Mouse (Mus musculus): ENCODE measurements around the gene Tns3. TPM values are rescaled to one million over a fixed set of nuclear protein-coding genes. Genes with fewer than 3 reads are reported as not detected.

Gene Tns3
- polyA plus RNA-seq, 1 experiment from 2014 or later, result 10.1 TPM

DNA sequence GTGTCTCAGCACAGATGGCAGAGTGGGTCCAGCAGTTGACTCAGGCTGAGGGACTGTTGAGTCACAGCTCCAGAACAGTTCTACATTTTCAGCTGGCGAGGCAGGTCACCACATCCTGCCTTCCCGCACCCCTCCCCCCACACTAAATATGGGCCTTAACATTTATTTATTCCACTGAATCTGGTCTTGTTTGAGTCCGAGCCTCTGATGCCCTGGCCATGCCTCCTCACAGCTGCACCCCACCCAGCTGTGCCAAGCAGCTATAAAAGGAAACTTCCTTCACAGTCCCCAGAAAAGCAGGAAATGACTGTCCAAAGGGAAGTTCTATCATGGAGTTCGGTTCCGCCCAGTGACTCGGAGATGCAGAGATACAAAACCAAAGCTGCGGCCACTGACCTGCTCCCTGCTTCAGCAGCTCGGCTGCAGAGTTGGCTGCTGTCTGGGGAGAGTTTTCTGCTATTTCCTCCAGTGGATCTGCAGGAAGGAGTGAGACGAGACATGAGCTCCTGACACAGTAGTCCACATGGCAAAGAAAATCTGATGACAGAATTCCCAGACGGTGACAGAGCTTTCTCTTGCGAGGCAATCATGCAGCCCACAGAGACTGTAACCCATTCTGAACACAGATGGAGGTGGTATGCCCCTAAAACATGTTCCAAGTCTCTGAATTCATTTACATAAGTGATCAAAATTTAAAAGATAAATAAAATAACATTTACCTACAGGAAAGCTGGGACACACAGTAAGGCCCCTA is 220.6 kb downstream of the Tns3 start:
- H3K9ac ChIP-seq (ENCODE audit: low read length), result no peak overlapping the region
- no peak overlapping the region for H3K4me2 ChIP-seq (ENCODE audit: low read depth)
- 89% methylated on average over 11 of the region's 11 CpGs for WGBS
- H3K4me3 ChIP-seq (ENCODE audit: low read depth, low read length), result no peak overlapping the region
- H3K4me1 ChIP-seq (ENCODE audit: control insufficient read depth, insufficient read depth, low read length), result no peaks in the 10 kb centered on the region
- no peaks in the 10 kb centered on the region for H3K36me3 ChIP-seq (ENCODE audit: control insufficient read depth, insufficient read depth, low read length)
- no peak for ATAC-seq (ENCODE audit: insufficient read depth, low FRiP score, low TSS enrichment)
- peak; percentile 8 for DNase-seq (ENCODE audit: low spot score)
- no peaks in the 10 kb centered on the region for H3K27me3 ChIP-seq (ENCODE audit: control insufficient read depth, insufficient read depth, low read length)
- no peak overlapping the region for H3K27ac ChIP-seq (ENCODE audit: low read depth, low read length)
- no peaks in the 10 kb centered on the region for H3K9me3 ChIP-seq (ENCODE audit: control insufficient read depth, low read length)

DNA sequence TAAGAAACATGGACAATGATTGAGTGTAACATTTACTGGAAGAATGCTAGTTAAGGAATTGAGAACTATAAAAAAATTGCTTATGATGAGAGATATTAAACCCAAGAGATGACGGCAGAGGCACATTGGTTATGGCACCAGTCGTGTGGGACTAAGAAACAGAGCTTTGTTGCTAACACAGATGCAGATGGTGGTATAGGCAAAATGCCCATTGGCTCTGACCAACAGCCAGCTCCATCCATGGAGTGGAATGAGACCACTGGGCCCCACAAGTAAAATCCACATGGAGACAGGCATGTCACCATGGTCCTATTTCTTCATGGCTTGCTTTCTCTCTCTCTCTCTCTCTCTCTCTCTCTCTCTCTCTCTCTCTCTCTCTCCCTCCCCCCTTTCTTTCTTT is 223.6 kb downstream of the Tns3 start:
- Histone ChIP-seq H3K9ac (ENCODE audit: low read length) (no peak overlapping the region), H3K4me2 (ENCODE audit: low read depth) (no peak overlapping the region), H3K9me3 (ENCODE audit: control insufficient read depth, low read length) (no peaks in the 10 kb centered on the region), H3K4me3 (ENCODE audit: low read depth, low read length) (no peak overlapping the region), H3K4me1 (ENCODE audit: control insufficient read depth, insufficient read depth, low read length) (no peaks in the 10 kb centered on the region), H3K36me3 (ENCODE audit: control insufficient read depth, insufficient read depth, low read length) (no peaks in the 10 kb centered on the region), H3K27ac (ENCODE audit: low read depth, low read length) (no peak overlapping the region), H3K27me3 (ENCODE audit: control insufficient read depth, insufficient read depth, low read length) (no peaks in the 10 kb centered on the region)
- no peak for ATAC-seq (ENCODE audit: insufficient read depth, low FRiP score, low TSS enrichment)
- no peak for DNase-seq (ENCODE audit: low spot score)
- 94% methylated on average over 2 of the region's 2 CpGs for WGBS

DNA sequence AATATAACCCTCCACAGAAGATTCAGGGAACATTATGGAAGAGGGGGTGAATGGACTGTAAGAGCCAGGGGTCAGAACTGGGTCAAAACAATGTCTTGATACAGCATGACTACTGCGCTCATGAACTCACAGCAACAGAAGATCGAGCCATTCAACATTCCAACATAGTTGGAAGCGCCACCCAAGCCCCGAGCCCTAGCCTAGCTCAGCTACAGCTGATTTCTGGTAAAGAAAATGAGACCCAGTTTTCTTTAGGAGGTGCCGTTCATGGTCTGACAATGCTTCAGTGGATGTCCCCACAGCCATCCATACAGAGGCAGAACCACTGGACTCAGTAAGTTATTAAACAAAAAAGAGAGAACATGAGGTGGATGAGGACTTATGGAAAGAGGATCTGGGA is 224.1 kb downstream of the Tns3 start:
- H3K9ac ChIP-seq (ENCODE audit: low read length), result no peak overlapping the region
- no peaks in the 10 kb centered on the region for H3K9me3 ChIP-seq (ENCODE audit: control insufficient read depth, low read length)
- no peak overlapping the region for H3K27ac ChIP-seq (ENCODE audit: low read depth, low read length)
- H3K4me1 ChIP-seq (ENCODE audit: control insufficient read depth, insufficient read depth, low read length), result no peaks in the 10 kb centered on the region
- no peaks in the 10 kb centered on the region for H3K36me3 ChIP-seq (ENCODE audit: control insufficient read depth, insufficient read depth, low read length)
- H3K27me3 ChIP-seq (ENCODE audit: control insufficient read depth, insufficient read depth, low read length), result no peaks in the 10 kb centered on the region
- 93% methylated on average over 5 of the region's 5 CpGs for WGBS
- no peak overlapping the region for H3K4me3 ChIP-seq (ENCODE audit: low read depth, low read length)
- no peak for DNase-seq (ENCODE audit: low spot score)
- H3K4me2 ChIP-seq (ENCODE audit: low read depth), result no peak overlapping the region
- ATAC-seq (ENCODE audit: insufficient read depth, low FRiP score, low TSS enrichment), result no peak

DNA sequence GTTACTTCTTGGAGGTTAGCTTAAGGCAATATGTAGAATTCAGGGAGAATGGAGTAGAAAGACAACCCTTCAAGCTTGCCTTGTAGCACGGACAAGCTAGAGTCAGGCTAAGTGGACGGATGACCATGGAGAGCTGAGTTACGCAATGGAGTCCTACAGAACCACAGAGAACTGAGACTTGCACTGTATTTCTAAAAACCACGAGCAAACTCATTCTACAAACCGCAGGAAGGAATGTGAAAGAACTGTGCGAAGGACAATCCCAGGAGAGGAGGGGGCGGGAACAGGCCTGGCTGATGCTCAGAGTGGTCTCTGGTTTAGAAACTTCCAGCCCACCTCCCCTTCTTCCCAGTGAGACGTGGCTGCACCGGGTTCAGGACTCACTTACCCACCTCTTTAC is 225.3 kb downstream of the Tns3 start:
- ATAC-seq (ENCODE audit: insufficient read depth, low FRiP score, low TSS enrichment), result no peak
- DNase-seq (ENCODE audit: low spot score), result no peak
- Histone ChIP-seq H3K9ac (ENCODE audit: low read length) (no peak overlapping the region), H3K27ac (ENCODE audit: low read depth, low read length) (no peak overlapping the region), H3K36me3 (ENCODE audit: control insufficient read depth, insufficient read depth, low read length) (no peaks in the 10 kb centered on the region), H3K4me3 (ENCODE audit: low read depth, low read length) (no peak overlapping the region), H3K27me3 (ENCODE audit: control insufficient read depth, insufficient read depth, low read length) (no peaks in the 10 kb centered on the region), H3K4me2 (ENCODE audit: low read depth) (no peak overlapping the region), H3K4me1 (ENCODE audit: control insufficient read depth, insufficient read depth, low read length) (no peaks in the 10 kb centered on the region), H3K9me3 (ENCODE audit: control insufficient read depth, low read length) (no peaks in the 10 kb centered on the region)
- 92% methylated on average over 9 of the region's 9 CpGs for WGBS

DNA sequence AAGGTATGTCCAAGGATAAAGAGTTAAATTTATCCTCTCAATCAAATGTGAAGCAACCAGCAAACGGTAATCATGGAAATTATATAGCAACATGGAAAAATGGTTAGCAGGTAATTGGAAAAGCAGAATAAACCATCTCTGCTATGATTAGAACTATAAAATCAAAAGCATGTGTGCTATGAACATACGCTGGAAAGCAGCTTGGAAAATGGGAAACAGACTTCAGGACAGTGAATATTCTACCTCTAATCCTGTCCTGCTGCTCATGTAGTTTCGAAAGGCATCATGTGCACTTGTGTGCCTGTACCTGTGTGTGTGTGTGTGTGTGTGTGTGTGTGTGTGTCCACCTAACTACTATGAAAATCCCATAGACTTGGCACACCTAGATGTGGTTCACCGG is 226.1 kb downstream of the Tns3 start:
- Histone ChIP-seq H3K4me3 (ENCODE audit: low read depth, low read length) (no peak overlapping the region), H3K36me3 (ENCODE audit: control insufficient read depth, insufficient read depth, low read length) (no peaks in the 10 kb centered on the region), H3K27me3 (ENCODE audit: control insufficient read depth, insufficient read depth, low read length) (no peaks in the 10 kb centered on the region), H3K4me2 (ENCODE audit: low read depth) (no peak overlapping the region), H3K27ac (ENCODE audit: low read depth, low read length) (no peak overlapping the region), H3K4me1 (ENCODE audit: control insufficient read depth, insufficient read depth, low read length) (no peaks in the 10 kb centered on the region), H3K9me3 (ENCODE audit: control insufficient read depth, low read length) (no peaks in the 10 kb centered on the region), H3K9ac (ENCODE audit: low read length) (no peak overlapping the region)
- no peak for ATAC-seq (ENCODE audit: insufficient read depth, low FRiP score, low TSS enrichment)
- 95% methylated on average over 4 of the region's 4 CpGs for WGBS
- DNase-seq (ENCODE audit: low spot score), result peak; percentile 2

DNA sequence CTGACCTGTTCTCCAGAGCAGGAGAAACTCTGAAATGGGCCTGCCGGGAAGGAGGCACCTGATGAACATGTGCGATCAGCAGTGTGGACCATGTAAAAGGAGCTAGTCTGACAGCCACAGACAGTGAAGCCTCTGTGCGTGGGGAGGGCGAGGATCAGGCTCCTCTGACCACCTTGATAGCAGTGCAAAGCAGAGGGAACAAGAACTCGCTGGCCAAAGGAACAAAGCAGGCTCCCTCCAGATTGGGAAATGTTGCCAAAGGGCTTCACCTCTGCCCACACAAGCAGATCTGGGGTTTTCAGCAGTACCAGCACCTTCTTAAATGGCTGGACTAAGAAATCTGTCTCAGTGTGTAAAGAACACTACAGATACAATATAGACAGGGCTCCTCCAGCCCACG is 229.2 kb downstream of the Tns3 start:
- DNase-seq (ENCODE audit: low spot score), result no peak
- 93% methylated on average over 6 of the region's 6 CpGs for WGBS
- 0 out of 2 replicates have a peak, but pooled peaks cover 2% of the 10 kb centered on the region for H3K36me3 ChIP-seq (ENCODE audit: control insufficient read depth, insufficient read depth, low read length)
- H3K27me3 ChIP-seq (ENCODE audit: control insufficient read depth, insufficient read depth, low read length), result no peaks in the 10 kb centered on the region
- H3K4me3 ChIP-seq (ENCODE audit: low read depth, low read length), result no peak overlapping the region
- H3K9me3 ChIP-seq (ENCODE audit: control insufficient read depth, low read length), result no peaks in the 10 kb centered on the region
- ATAC-seq (ENCODE audit: insufficient read depth, low FRiP score, low TSS enrichment), result no peak
- no peak overlapping the region for H3K27ac ChIP-seq (ENCODE audit: low read depth, low read length)
- H3K4me1 ChIP-seq (ENCODE audit: control insufficient read depth, insufficient read depth, low read length), result no peaks in the 10 kb centered on the region
- H3K9ac ChIP-seq (ENCODE audit: low read length), result no peak overlapping the region
- H3K4me2 ChIP-seq (ENCODE audit: low read depth), result no peak overlapping the region

DNA sequence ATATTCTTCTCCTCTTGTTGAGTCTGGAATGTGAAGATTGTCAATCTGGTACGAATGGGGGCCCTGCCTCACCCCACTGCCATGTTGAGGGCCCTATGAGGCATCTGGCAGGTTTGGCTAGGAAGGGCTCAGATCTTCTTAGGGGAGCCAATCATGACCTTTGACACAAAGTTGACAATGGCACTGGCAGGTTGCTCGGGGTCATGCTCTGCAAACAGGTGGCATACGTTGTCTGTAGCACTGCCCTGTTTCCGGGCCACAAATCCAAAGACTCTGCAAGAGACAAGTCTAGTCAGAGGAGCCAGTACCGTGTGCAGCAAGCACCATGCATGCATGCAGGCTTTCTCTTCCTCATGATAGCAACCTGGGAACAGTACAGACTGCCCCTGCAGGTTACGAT is 230.0 kb downstream of the Tns3 start:
- WGBS, result 90% methylated on average over 6 of the region's 6 CpGs
- no peak for DNase-seq (ENCODE audit: low spot score)

DNA sequence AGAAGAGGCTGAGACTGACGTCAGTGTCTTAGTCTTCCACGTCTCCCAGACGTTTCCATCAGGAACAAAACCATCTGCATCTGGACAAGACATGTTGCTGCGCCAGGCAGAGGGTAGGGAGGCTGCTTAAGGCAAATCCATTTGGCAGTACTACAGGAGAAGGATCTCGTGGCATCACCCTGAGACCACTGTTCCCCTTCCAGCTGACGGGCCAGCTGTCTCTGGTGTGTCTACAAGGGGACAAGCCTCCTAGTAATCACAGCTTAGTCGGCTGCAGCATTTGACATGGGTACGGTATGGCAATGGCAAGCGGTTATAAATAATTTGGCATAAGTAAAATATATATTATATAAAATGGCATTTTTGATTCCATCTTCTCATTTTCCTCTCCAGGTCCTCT is 230.9 kb downstream of the Tns3 start:
- Histone ChIP-seq H3K4me1 (ENCODE audit: control insufficient read depth, insufficient read depth, low read length) (no peaks in the 10 kb centered on the region), H3K4me3 (ENCODE audit: low read depth, low read length) (no peak overlapping the region)
- WGBS, result 87% methylated on average over 9 of the region's 9 CpGs

More for the DNA sequence above, 230.0 kb downstream of the Tns3 start:
- Histone ChIP-seq H3K36me3 (ENCODE audit: control insufficient read depth, insufficient read depth, low read length) (0 out of 2 replicates have a peak, but pooled peaks cover 2% of the 10 kb centered on the region), H3K4me2 (ENCODE audit: low read depth) (no peak overlapping the region), H3K9me3 (ENCODE audit: control insufficient read depth, low read length) (no peaks in the 10 kb centered on the region), H3K9ac (ENCODE audit: low read length) (no peak overlapping the region), H3K4me3 (ENCODE audit: low read depth, low read length) (no peak overlapping the region), H3K27me3 (ENCODE audit: control insufficient read depth, insufficient read depth, low read length) (no peaks in the 10 kb centered on the region), H3K27ac (ENCODE audit: low read depth, low read length) (no peak overlapping the region), H3K4me1 (ENCODE audit: control insufficient read depth, insufficient read depth, low read length) (no peaks in the 10 kb centered on the region)
- no peak for ATAC-seq (ENCODE audit: insufficient read depth, low FRiP score, low TSS enrichment)

DNA sequence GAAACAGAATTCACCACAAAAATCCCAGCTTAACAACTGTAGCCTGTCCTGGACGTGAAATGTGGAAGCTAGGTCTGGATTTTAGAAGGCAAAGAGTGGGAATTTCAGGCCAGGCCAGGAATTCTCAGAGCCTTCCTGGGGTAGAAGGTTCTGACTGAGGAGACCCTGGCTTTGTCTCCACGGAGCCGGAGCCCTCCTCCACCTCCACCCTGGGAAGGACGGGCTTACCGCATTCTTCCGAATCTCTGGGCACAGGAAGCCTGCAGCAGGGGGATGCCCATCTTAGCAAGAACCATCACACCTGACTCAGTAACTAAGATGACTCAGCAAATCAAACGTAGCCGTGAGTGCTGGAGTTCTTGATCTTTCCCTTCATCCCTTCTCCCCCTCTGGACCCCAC is 231.4 kb downstream of the Tns3 start:
- ATAC-seq (ENCODE audit: insufficient read depth, low FRiP score, low TSS enrichment), result no peak
- 94% methylated on average over 8 of the region's 8 CpGs for WGBS
- Histone ChIP-seq H3K9me3 (ENCODE audit: control insufficient read depth, low read length) (no peaks in the 10 kb centered on the region), H3K27ac (ENCODE audit: low read depth, low read length) (no peak overlapping the region), H3K9ac (ENCODE audit: low read length) (no peak overlapping the region), H3K36me3 (ENCODE audit: control insufficient read depth, insufficient read depth, low read length) (0 out of 2 replicates have a peak, but pooled peaks cover 2% of the 10 kb centered on the region), H3K4me3 (ENCODE audit: low read depth, low read length) (no peak overlapping the region), H3K4me1 (ENCODE audit: control insufficient read depth, insufficient read depth, low read length) (no peaks in the 10 kb centered on the region), H3K4me2 (ENCODE audit: low read depth) (no peak overlapping the region), H3K27me3 (ENCODE audit: control insufficient read depth, insufficient read depth, low read length) (no peaks in the 10 kb centered on the region)
- DNase-seq (ENCODE audit: low spot score), result no peak

More for the DNA sequence above, 230.9 kb downstream of the Tns3 start:
- Histone ChIP-seq H3K27me3 (ENCODE audit: control insufficient read depth, insufficient read depth, low read length) (no peaks in the 10 kb centered on the region), H3K36me3 (ENCODE audit: control insufficient read depth, insufficient read depth, low read length) (0 out of 2 replicates have a peak, but pooled peaks cover 2% of the 10 kb centered on the region), H3K27ac (ENCODE audit: low read depth, low read length) (no peak overlapping the region), H3K9me3 (ENCODE audit: control insufficient read depth, low read length) (no peaks in the 10 kb centered on the region), H3K4me2 (ENCODE audit: low read depth) (no peak overlapping the region), H3K9ac (ENCODE audit: low read length) (no peak overlapping the region)
- no peak for DNase-seq (ENCODE audit: low spot score)
- no peak for ATAC-seq (ENCODE audit: insufficient read depth, low FRiP score, low TSS enrichment)
